Mouse (Mus musculus): ENCODE results near the gene Lrrc26. TPM values are rescaled to one million over a fixed set of nuclear protein-coding genes. Genes with fewer than 3 reads are reported as not detected.

Lrrc26 gene
- polyA plus RNA-seq, 1 experiment from 2014 or later = not detected

- Histone ChIP-seq H3K9me3 (ENCODE audit: control insufficient read depth, low read length) (no peaks in the 10 kb centered on the region), H3K36me3 (ENCODE audit: control insufficient read depth, insufficient read depth, low read length) (peaks cover 14% of the 10 kb centered on the region), H3K4me1 (ENCODE audit: control insufficient read depth, insufficient read depth, low read length) (peaks cover 20% of the 10 kb centered on the region), H3K9ac (ENCODE audit: low read length) (peak overlapping the region; percentile 91), H3K4me2 (peak overlapping the region; percentile 70), H3K27me3 (ENCODE audit: control insufficient read depth, insufficient read depth, low read length) (no peaks in the 10 kb centered on the region), H3K27ac (ENCODE audit: low read depth, low read length) (no peak overlapping the region), H3K4me3 (ENCODE audit: low read depth, low read length) (peak overlapping the region; percentile 83)
- no peak for DNase-seq (ENCODE audit: low spot score, missing footprints)
- WGBS = under 1% methylated on average over 26 of the region's 29 CpGs
- ATAC-seq (ENCODE audit: low FRiP score) = peak; percentile 71
Measured at GRCm38 (mm10) chr2:25272515-25272914, 17.2 kb upstream of the Lrrc26 start.

- peaks cover 20% of the 10 kb centered on the region for H3K4me1 ChIP-seq (ENCODE audit: control insufficient read depth, insufficient read depth, low read length)
- DNase-seq (ENCODE audit: low spot score, missing footprints) (peak; percentile 86), ATAC-seq (ENCODE audit: low FRiP score) (no peak)
- H3K4me3 ChIP-seq (ENCODE audit: low read depth, low read length) = peak overlapping the region; percentile 83
- no peaks in the 10 kb centered on the region for H3K9me3 ChIP-seq (ENCODE audit: control insufficient read depth, low read length)
- WGBS = 40% methylated on average over 16 of the region's 16 CpGs
- peak overlapping the region; percentile 91 for H3K9ac ChIP-seq (ENCODE audit: low read length)
- no peak overlapping the region for H3K27ac ChIP-seq (ENCODE audit: low read depth, low read length)
- H3K4me2 ChIP-seq = peak overlapping the region; percentile 70
- H3K36me3 ChIP-seq (ENCODE audit: control insufficient read depth, insufficient read depth, low read length) = peaks cover 16% of the 10 kb centered on the region
- H3K27me3 ChIP-seq (ENCODE audit: control insufficient read depth, insufficient read depth, low read length) = no peaks in the 10 kb centered on the region
Measured at GRCm38 (mm10) chr2:25273010-25273409, 16.7 kb upstream of the Lrrc26 start.

- ATAC-seq (ENCODE audit: low FRiP score) (no peak), DNase-seq (ENCODE audit: low spot score, missing footprints) (peak; percentile 96)
- no peak overlapping the region for H3K4me3 ChIP-seq (ENCODE audit: low read depth, low read length)
- no peaks in the 10 kb centered on the region for H3K9me3 ChIP-seq (ENCODE audit: control insufficient read depth, low read length)
- no peak overlapping the region for H3K9ac ChIP-seq (ENCODE audit: low read length)
- peaks cover 40% of the 10 kb centered on the region for H3K36me3 ChIP-seq (ENCODE audit: control insufficient read depth, insufficient read depth, low read length)
- WGBS = 61% methylated on average over 13 of the region's 13 CpGs
- no peaks in the 10 kb centered on the region for H3K27me3 ChIP-seq (ENCODE audit: control insufficient read depth, insufficient read depth, low read length)
- no peaks in the 10 kb centered on the region for H3K4me1 ChIP-seq (ENCODE audit: control insufficient read depth, insufficient read depth, low read length)
- no peak overlapping the region for H3K4me2 ChIP-seq
- no peak overlapping the region for H3K27ac ChIP-seq (ENCODE audit: low read depth, low read length)
Measured at GRCm38 (mm10) chr2:25278928-25279882, 10.5 kb upstream of the Lrrc26 start.

GRCm38 (mm10) chr2:25285551-25285950 is 4.2 kb upstream of the Lrrc26 start:
- WGBS = 89% methylated on average over 2 of the region's 2 CpGs
- no peak overlapping the region for H3K27ac ChIP-seq (ENCODE audit: low read depth, low read length)
- no peak for DNase-seq (ENCODE audit: low spot score, missing footprints)
- no peak for ATAC-seq (ENCODE audit: low FRiP score)
- no peaks in the 10 kb centered on the region for H3K4me1 ChIP-seq (ENCODE audit: control insufficient read depth, insufficient read depth, low read length)
- H3K9me3 ChIP-seq (ENCODE audit: control insufficient read depth, low read length) = no peaks in the 10 kb centered on the region
- H3K9ac ChIP-seq (ENCODE audit: low read length) = no peak overlapping the region
- H3K4me3 ChIP-seq (ENCODE audit: low read depth, low read length) = no peak overlapping the region
- peaks cover 28% of the 10 kb centered on the region for H3K27me3 ChIP-seq (ENCODE audit: control insufficient read depth, insufficient read depth, low read length)
- H3K36me3 ChIP-seq (ENCODE audit: control insufficient read depth, insufficient read depth, low read length) = peaks cover 32% of the 10 kb centered on the region
- no peak overlapping the region for H3K4me2 ChIP-seq

- H3K9ac ChIP-seq (ENCODE audit: low read length) = no peak overlapping the region
- H3K4me3 ChIP-seq (ENCODE audit: low read depth, low read length) = no peak overlapping the region
- peaks cover 27% of the 10 kb centered on the region for H3K36me3 ChIP-seq (ENCODE audit: control insufficient read depth, insufficient read depth, low read length)
- ATAC-seq (ENCODE audit: low FRiP score) = no peak
- no peaks in the 10 kb centered on the region for H3K9me3 ChIP-seq (ENCODE audit: control insufficient read depth, low read length)
- H3K27ac ChIP-seq (ENCODE audit: low read depth, low read length) = no peak overlapping the region
- H3K4me1 ChIP-seq (ENCODE audit: control insufficient read depth, insufficient read depth, low read length) = no peaks in the 10 kb centered on the region
- WGBS = 81% methylated on average over 1 of the region's 1 CpGs
- no peak for DNase-seq (ENCODE audit: low spot score, missing footprints)
- H3K27me3 ChIP-seq (ENCODE audit: control insufficient read depth, insufficient read depth, low read length) = peaks cover 35% of the 10 kb centered on the region
- H3K4me2 ChIP-seq = no peak overlapping the region
Measured at GRCm38 (mm10) chr2:25286314-25286713, 3.4 kb upstream of the Lrrc26 start.

- 62% methylated on average over 7 of the region's 7 CpGs for WGBS
- H3K4me2 ChIP-seq = no peak overlapping the region
- no peak overlapping the region for H3K4me3 ChIP-seq (ENCODE audit: low read depth, low read length)
Measured at GRCm38 (mm10) chr2:25286837-25287636, 2.7 kb upstream of the Lrrc26 start.

GRCm38 (mm10) chr2:25287927-25288649 is 1.6 kb upstream of the Lrrc26 start, which contains the start of gene Tmem210:
Tmem210 (plus strand) TSS chr2:25288145.
- peaks cover 51% of the 10 kb centered on the region for H3K27me3 ChIP-seq (ENCODE audit: control insufficient read depth, insufficient read depth, low read length)
- H3K36me3 ChIP-seq (ENCODE audit: control insufficient read depth, insufficient read depth, low read length) = peaks cover 21% of the 10 kb centered on the region
- H3K4me3 ChIP-seq (ENCODE audit: low read depth, low read length) = no peak within 1 kb of the TSS
- H3K4me1 ChIP-seq (ENCODE audit: control insufficient read depth, insufficient read depth, low read length) = peaks cover 5% of the 10 kb centered on the region; the same call in 1 of the 2 replicates
- no peak within 1 kb of the TSS for H3K4me2 ChIP-seq
- no peak for DNase-seq (ENCODE audit: low spot score, missing footprints)
- no peak for ATAC-seq (ENCODE audit: low FRiP score)
- no peaks in the 10 kb centered on the region for H3K9me3 ChIP-seq (ENCODE audit: control insufficient read depth, low read length)
- no peak within 1 kb of the TSS for H3K27ac ChIP-seq (ENCODE audit: low read depth, low read length)
- 81% methylated on average over 6 of the region's 6 CpGs for WGBS
- no peak within 1 kb of the TSS for H3K9ac ChIP-seq (ENCODE audit: low read length)

More at GRCm38 (mm10) chr2:25286837-25287636, 2.7 kb upstream of the Lrrc26 start:
- Histone ChIP-seq H3K4me1 (ENCODE audit: control insufficient read depth, insufficient read depth, low read length) (peaks cover under 1% of the 10 kb centered on the region; the same call in 1 of the 2 replicates), H3K36me3 (ENCODE audit: control insufficient read depth, insufficient read depth, low read length) (peaks cover 24% of the 10 kb centered on the region), H3K27me3 (ENCODE audit: control insufficient read depth, insufficient read depth, low read length) (peaks cover 43% of the 10 kb centered on the region), H3K9me3 (ENCODE audit: control insufficient read depth, low read length) (no peaks in the 10 kb centered on the region), H3K27ac (ENCODE audit: low read depth, low read length) (no peak overlapping the region), H3K9ac (ENCODE audit: low read length) (no peak overlapping the region)
- DNase-seq (ENCODE audit: low spot score, missing footprints) (no peak), ATAC-seq (ENCODE audit: low FRiP score) (no peak)

GRCm38 (mm10) chr2:25288734-25289345 is 875 bp upstream of the Lrrc26 start:
- Histone ChIP-seq H3K4me3 (ENCODE audit: low read depth, low read length) (no peak overlapping the region), H3K9me3 (ENCODE audit: control insufficient read depth, low read length) (no peaks in the 10 kb centered on the region), H3K4me2 (no peak overlapping the region), H3K4me1 (ENCODE audit: control insufficient read depth, insufficient read depth, low read length) (peaks cover 5% of the 10 kb centered on the region; the same call in 1 of the 2 replicates), H3K36me3 (ENCODE audit: control insufficient read depth, insufficient read depth, low read length) (peaks cover 19% of the 10 kb centered on the region), H3K27ac (ENCODE audit: low read depth, low read length) (no peak overlapping the region), H3K27me3 (ENCODE audit: control insufficient read depth, insufficient read depth, low read length) (peaks cover 54% of the 10 kb centered on the region), H3K9ac (ENCODE audit: low read length) (no peak overlapping the region)
- 77% methylated on average over 7 of the region's 7 CpGs for WGBS
- DNase-seq (ENCODE audit: low spot score, missing footprints) = no peak
- no peak for ATAC-seq (ENCODE audit: low FRiP score)
